Comparison of ENCODE assay signal across 8 mouse cellular contexts in genomic region chr16:20237426-20237825, GRCm38 (mm10). TPM values are rescaled to one million over a fixed set of nuclear protein-coding genes. Genes with fewer than 3 reads are reported as not detected.
DNase-seq lines count a peak whose midpoint lies in the region; ATAC-seq and TF ChIP-seq lines count a peak whose summit lies in the region.

No protein-coding gene starts in this region.

- no peak overlapping the region for H3K9ac ChIP-seq in kidney, embryonic 16.5 days (replicated peaks; ENCODE audit: low read length)

- H3K27ac ChIP-seq in kidney, adult 2 months (ENCODE audit: insufficient read depth, low read depth, low read length): no peak overlapping the region
- H3K27ac ChIP-seq in kidney, embryonic 16.5 days (ENCODE audit: low read length): 0 out of 2 replicates have a peak overlapping the region, but pooled peaks have one; percentile 8

- TF ChIP-seq POLR2A in kidney, adult 2 months (IDR thresholded peaks at IDR 0.05; ENCODE audit: low read depth, low read length): no peak

- no peak for TF ChIP-seq CTCF in kidney, adult 2 months (conservative IDR thresholded peaks at IDR 0.05; ENCODE audit: insufficient read depth, insufficient read length, low read depth, low read length)

- WGBS in kidney, adult 2 months: 51% methylated on average over 4 of the region's 4 CpGs
- WGBS in kidney, embryonic 16.5 days: 67% methylated on average over 4 of the region's 4 CpGs

- no peaks in the 10 kb centered on the region for H3K36me3 ChIP-seq in kidney, adult 2 months (ENCODE audit: control insufficient read depth, insufficient read depth, low read length)
- H3K36me3 ChIP-seq in kidney, embryonic 16.5 days (ENCODE audit: insufficient read depth, low read length): no peaks in the 10 kb centered on the region

- no peaks in the 10 kb centered on the region for H3K27me3 ChIP-seq in kidney, adult 2 months (replicated peaks; ENCODE audit: control insufficient read depth, insufficient read depth, low read length)
- no peaks in the 10 kb centered on the region; the same call in 1 of the 2 replicates for H3K27me3 ChIP-seq in kidney, embryonic 16.5 days (ENCODE audit: insufficient read depth, low read length)

- H3K4me2 ChIP-seq in kidney, embryonic 16.5 days (replicated peaks; ENCODE audit: low read depth, low read length): no peak overlapping the region

- H3K9me3 ChIP-seq in kidney, embryonic 16.5 days (ENCODE audit: low read length): no peaks in the 10 kb centered on the region

- peak; percentile 7 for DNase-seq in kidney, adult 2 months
- DNase-seq in kidney, postnatal 14 days: no peak
- DNase-seq in adipocyte (ENCODE audit: low spot score) (peak; percentile 33), MN1 (ENCODE audit: low spot score) (no peak)
- DNase-seq in cerebellum, adult 11-12 months: peak; percentile 67
- DNase-seq in spleen, postnatal 4 days (ENCODE audit: low spot score in 2 of 2): no peak
- DNase-seq in lung, postnatal 4 days: no peak

- H3K4me1 ChIP-seq in kidney, adult 2 months (ENCODE audit: control insufficient read depth, insufficient read depth, low read length): no peaks in the 10 kb centered on the region
- H3K4me1 ChIP-seq in kidney, embryonic 16.5 days (ENCODE audit: insufficient read depth, low read length): no peaks in the 10 kb centered on the region; the same call in none of the 2 replicates

- peak; percentile 36; the same call in 1 of the 2 replicates for ATAC-seq in kidney, embryonic 16.5 days (ENCODE audit: low FRiP score, low TSS enrichment)

- no peak overlapping the region for H3K4me3 ChIP-seq in kidney, adult 2 months (ENCODE audit: insufficient read depth, low read depth, low read length)
- H3K4me3 ChIP-seq in kidney, embryonic 16.5 days (ENCODE audit: low read length): no peak overlapping the region

RNA-seq across cellular contexts. Expression of gene Map6d1, which starts 3.7 kb away (rescaled TPM):
- polyA plus RNA-seq in kidney, adult 2 months (2012; rRNA removed): 0.07 and 0.11 TPM in 2 replicates
- polyA plus RNA-seq in kidney, embryonic 16.5 days (2015; fragmentation: Nextera tagmentation; extraction: Ambion mirVana): 0.29 and 0.77 TPM in 2 replicates

Comparison
In these comparisons a context has a peak if more than half of its experiments do, and no peak if none do; other contexts are left out.
1. DNase-seq: peak in kidney, adult 2 months (single experiment), adipocyte (single experiment) and cerebellum, adult 11-12 months (single experiment); none in kidney, postnatal 14 days (single experiment), spleen, postnatal 4 days (0 of 2), lung, postnatal 4 days (0 of 2) and MN1 (single experiment).